Mouse (Mus musculus) forebrain, embryonic 16.5 days (tissue): ENCODE measurements at regions not wholly inside any gene's neighbourhood (a gene's known extent, or its start where the extent isn't known, plus 50 kb on each side); places are given as distances from the start of the nearest gene placed in this dataset.
A peak's percentile ranks its signal among the peaks of the same experiment; 100 is the strongest.
"Not testable (repeated sequence)": the region's sequence is repeated elsewhere in the genome, so short reads cannot be mapped to it uniquely, and the experiment has no call there.

Experiments used
- ATAC-seq: fragments of 200-750 bp; cut with Nextera tagmentation; 2 replicates; pipeline ENCODE4 v1.8.0; 2017; ENCODE audit warnings: mild to moderate bottlenecking, moderate library complexity
- H3K27ac ChIP-seq: fragments of 300-500 bp; sonication (generic); 2 replicates; pipeline ENCODE4 v1.5.1; 2014; ENCODE audit warnings: low read length, control low read depth
- H3K27me3 ChIP-seq: fragments of 300-500 bp; sonication (generic); replicated peaks from 2 replicates; pipeline ENCODE4 v1.6.1; 2014; ENCODE audit warnings: low read length; ENCODE audit not compliant: control insufficient read depth, insufficient read depth
- H3K36me3 ChIP-seq: fragments of 300-500 bp; sonication (generic); 2 replicates; pipeline ENCODE4 v1.6.1; 2014; ENCODE audit not compliant: control insufficient read depth, insufficient read depth
- H3K4me1 ChIP-seq: fragments of 300-500 bp; sonication (generic); replicated peaks from 2 replicates; pipeline ENCODE4 v1.6.1; 2014; ENCODE audit warnings: low read length; ENCODE audit not compliant: control insufficient read depth, insufficient read depth
- H3K4me2 ChIP-seq: fragments of 300-500 bp; sonication (generic); 2 replicates; pipeline ENCODE4 v1.6.1; 2014; ENCODE audit warnings: mild to moderate bottlenecking, low read length, control low read depth
- H3K4me3 ChIP-seq: fragments of 300-500 bp; sonication (generic); replicated peaks from 2 replicates; pipeline ENCODE4 v1.5.1; 2014; ENCODE audit warnings: mild to moderate bottlenecking, low read length, control low read depth
- H3K9ac ChIP-seq: fragments of 300-500 bp; sonication (generic); replicated peaks from 2 replicates; pipeline ENCODE4 v1.6.1; 2014; ENCODE audit warnings: low read depth, low read length, control low read depth
- H3K9me3 ChIP-seq: fragments of 300-500 bp; sonication (generic); 2 replicates; pipeline ENCODE4 v1.6.1; 2016; ENCODE audit warnings: low read length; ENCODE audit not compliant: control insufficient read depth
- WGBS: fragments of 180-500 bp; shearing (Covaris S2); extraction: QIAGEN DNeasy Blood & Tissue Kit; methylation state at CpG from one replicate; pipeline ENCODE4 v1.1.7; 2014; 5-methylcytosine and 5-hydroxymethylcytosine counted together

GRCm38 (mm10) chr10:14977268-14978000 lies 259.4 kb upstream of the Gje1 start:
- Histone ChIP-seq H3K9ac (no peak overlapping the region), H3K4me1 (no peaks in the 10 kb centered on the region), H3K36me3 (no peaks in the 10 kb centered on the region), H3K27ac (no peak overlapping the region), H3K9me3 (no peaks in the 10 kb centered on the region), H3K4me2 (no peak overlapping the region), H3K4me3 (no peak overlapping the region), H3K27me3 (no peaks in the 10 kb centered on the region)
- no peak; the same call in 1 of the 2 replicates for ATAC-seq
- WGBS = 43% methylated on average over 2 of the region's 2 CpGs

DNA sequence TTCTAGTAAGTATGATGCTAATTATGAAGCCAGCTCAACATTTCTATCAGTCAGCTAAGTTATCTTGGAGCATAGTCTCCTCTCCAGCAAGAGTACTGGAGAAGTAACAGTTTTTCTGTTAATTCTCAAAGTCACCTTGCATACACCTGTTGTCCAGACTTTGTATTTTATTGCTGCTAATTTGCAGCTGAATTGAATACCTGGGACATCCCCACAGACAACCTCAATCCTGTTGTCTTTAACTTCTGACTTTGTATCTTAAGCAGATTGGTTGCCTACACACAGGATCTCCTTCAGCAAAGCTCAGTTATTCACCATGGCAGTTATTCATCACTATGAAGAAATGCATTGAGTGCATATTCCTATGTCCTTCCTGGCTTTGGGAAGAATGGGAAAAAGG lies 251.7 kb upstream of the Gje1 start:
- H3K4me3 ChIP-seq = no peak overlapping the region
- H3K9ac ChIP-seq = no peak overlapping the region
- H3K27ac ChIP-seq = no peak overlapping the region
- H3K4me1 ChIP-seq = no peaks in the 10 kb centered on the region
- no peaks in the 10 kb centered on the region for H3K36me3 ChIP-seq
- no peak overlapping the region for H3K4me2 ChIP-seq
- H3K9me3 ChIP-seq = no peaks in the 10 kb centered on the region
- no peak for ATAC-seq
- no peaks in the 10 kb centered on the region for H3K27me3 ChIP-seq

DNA sequence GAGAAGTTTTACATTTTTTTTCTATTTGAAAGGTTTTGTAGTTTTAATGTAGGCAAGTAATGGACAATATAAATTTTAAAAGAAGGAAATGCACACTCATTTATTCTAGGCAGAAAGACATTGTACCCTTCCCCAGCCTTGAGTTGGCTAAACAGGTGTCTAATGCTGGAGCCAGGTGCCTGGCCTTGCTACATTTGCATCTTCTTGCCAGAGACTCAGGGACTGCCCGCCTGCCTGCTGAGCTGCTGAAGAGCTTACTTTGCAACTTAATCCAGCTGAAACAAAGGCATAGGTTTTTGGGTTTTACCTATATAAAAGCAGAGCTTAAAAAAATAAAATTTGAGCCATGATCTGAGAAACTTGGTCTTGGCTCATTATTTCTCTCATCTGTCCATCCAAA lies 249.6 kb upstream of the Gje1 start:
- Histone ChIP-seq H3K4me3 (no peak overlapping the region), H3K9me3 (no peaks in the 10 kb centered on the region), H3K4me2 (no peak overlapping the region), H3K36me3 (no peaks in the 10 kb centered on the region), H3K27me3 (no peaks in the 10 kb centered on the region), H3K27ac (no peak overlapping the region), H3K9ac (no peak overlapping the region), H3K4me1 (no peaks in the 10 kb centered on the region)
- ATAC-seq = no peak
- WGBS = 37% methylated on average over 1 of the region's 1 CpGs

- not testable (repeated sequence) for H3K4me1 ChIP-seq, H3K27me3 ChIP-seq, H3K27ac ChIP-seq, H3K4me2 ChIP-seq, H3K36me3 ChIP-seq, ATAC-seq, H3K9ac ChIP-seq, H3K4me3 ChIP-seq, H3K9me3 ChIP-seq
- WGBS = 82% methylated on average over 3 of the region's 3 CpGs
Observed at GRCm38 (mm10) chr10:14966771-14967170, 248.8 kb upstream of the Gje1 start.

DNA sequence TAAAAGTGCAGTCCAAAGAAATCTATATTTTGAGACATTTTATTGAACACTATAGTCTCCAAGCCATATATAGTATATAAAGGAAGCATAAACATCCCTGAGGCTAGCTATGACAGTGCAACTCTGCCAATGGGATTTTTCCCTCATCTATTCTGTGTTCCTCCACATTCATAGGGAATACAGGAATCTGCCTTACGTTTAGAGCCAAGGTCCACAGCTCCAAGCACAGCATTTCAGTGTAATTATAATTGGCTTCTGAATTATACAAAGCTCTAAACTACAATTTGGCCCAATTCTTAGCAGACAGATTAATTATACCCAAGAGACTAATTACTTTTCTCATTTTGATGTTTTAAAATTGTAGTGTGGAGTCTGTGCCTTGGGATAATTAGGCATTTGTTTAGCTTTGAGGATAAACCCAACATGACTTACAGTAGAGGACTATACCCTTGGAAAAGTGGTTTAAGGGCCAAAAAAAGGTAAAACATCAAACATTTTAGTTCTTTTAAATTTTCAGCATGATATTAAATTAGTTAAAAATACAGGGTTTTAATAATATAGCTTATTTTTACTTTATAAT lies 235.0 kb upstream of the Gje1 start:
- 3% methylated on average over 1 of the region's 1 CpGs for WGBS
- Histone ChIP-seq H3K9ac (no peak overlapping the region), H3K9me3 (no peaks in the 10 kb centered on the region), H3K27me3 (no peaks in the 10 kb centered on the region), H3K27ac (no peak overlapping the region), H3K4me3 (no peak overlapping the region), H3K4me2 (no peak overlapping the region), H3K36me3 (no peaks in the 10 kb centered on the region), H3K4me1 (no peaks in the 10 kb centered on the region)
- peak; percentile 96 for ATAC-seq

- no peaks in the 10 kb centered on the region for H3K27me3 ChIP-seq
- no peak for ATAC-seq
- no peaks in the 10 kb centered on the region for H3K4me1 ChIP-seq
- H3K27ac ChIP-seq = no peak overlapping the region
- H3K36me3 ChIP-seq = no peaks in the 10 kb centered on the region
- H3K9ac ChIP-seq = no peak overlapping the region
- H3K9me3 ChIP-seq = no peaks in the 10 kb centered on the region
- H3K4me3 ChIP-seq = no peak overlapping the region
- WGBS = 78% methylated on average over 2 of the region's 2 CpGs
- H3K4me2 ChIP-seq = no peak overlapping the region
Observed at GRCm38 (mm10) chr10:14941875-14942274, 223.9 kb upstream of the Gje1 start.
